Mouse (Mus musculus): ENCODE data around the gene Rasip1. TPM values are rescaled to one million over a fixed set of nuclear protein-coding genes. Genes with fewer than 3 reads are reported as not detected.
"Not testable (repeated sequence)": the region's sequence is repeated elsewhere in the genome, so short reads cannot be mapped to it uniquely, and the experiment has no call there.

The Rasip1 gene
- polyA plus RNA-seq, 1 experiment from 2014 or later: 18.7 TPM

DNA sequence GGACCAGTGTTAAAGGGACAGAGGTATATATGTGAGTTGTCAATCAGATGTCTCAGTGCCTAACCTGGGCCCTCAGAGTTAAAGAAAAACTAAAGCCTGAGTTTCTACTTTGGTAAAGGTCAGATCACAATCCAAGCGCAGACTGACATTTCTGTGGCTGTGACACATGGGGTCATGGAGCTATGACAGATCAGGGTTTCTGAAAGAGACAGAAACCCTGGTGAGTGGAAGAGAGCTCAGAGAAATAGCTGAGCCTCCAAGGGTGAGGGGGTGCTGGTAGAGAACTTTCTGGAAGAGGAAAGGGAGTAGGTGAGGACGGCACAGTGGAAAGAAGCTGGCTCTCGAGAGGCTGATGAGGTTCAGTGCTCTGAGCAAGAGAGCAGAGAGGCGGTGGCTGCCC lies 19.4 kb downstream of the Rasip1 start:
- no peaks in the 10 kb centered on the region for H3K36me3 ChIP-seq (ENCODE audit: control insufficient read depth, insufficient read depth, low read length)
- no peaks in the 10 kb centered on the region for H3K27me3 ChIP-seq (ENCODE audit: control insufficient read depth, insufficient read depth, low read length)
- H3K4me2 ChIP-seq (replicated peaks; ENCODE audit: low read depth, low read length): no peak overlapping the region
- H3K4me3 ChIP-seq (ENCODE audit: low read length): no peak overlapping the region
- H3K9me3 ChIP-seq (ENCODE audit: control insufficient read depth, low read length): no peaks in the 10 kb centered on the region
- WGBS: 63% methylated on average over 4 of the region's 4 CpGs
- no peak overlapping the region for H3K9ac ChIP-seq (ENCODE audit: low read depth, low read length)
- ATAC-seq (ENCODE audit: low FRiP score, low TSS enrichment): no peak
- peaks cover 24% of the 10 kb centered on the region for H3K4me1 ChIP-seq (ENCODE audit: control insufficient read depth, insufficient read depth, low read length)
- no peak overlapping the region for H3K27ac ChIP-seq (ENCODE audit: low read depth, low read length)

DNA sequence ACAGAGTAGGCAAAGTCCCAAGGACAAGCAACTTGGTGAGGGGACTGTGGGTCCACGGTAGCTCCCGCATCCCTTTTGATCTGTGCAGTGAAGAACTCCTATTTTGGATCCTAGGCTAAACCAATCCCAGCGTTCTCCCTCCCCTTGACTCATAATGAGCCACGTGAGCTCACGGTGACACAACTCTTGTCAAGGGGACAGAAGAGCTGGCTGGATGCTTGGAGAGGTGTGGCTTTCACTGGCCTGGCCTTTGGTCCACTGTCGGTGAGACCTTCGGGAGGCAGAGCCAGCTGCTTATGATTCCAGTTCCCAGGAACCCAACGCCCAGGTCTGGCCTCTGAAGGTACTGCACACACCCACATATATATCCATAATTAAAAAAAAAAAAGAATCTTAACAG lies 22.1 kb downstream of the Rasip1 start:
- Histone ChIP-seq H3K27ac (ENCODE audit: low read depth, low read length) (no peak overlapping the region), H3K4me2 (replicated peaks; ENCODE audit: low read depth, low read length) (no peak overlapping the region), H3K4me1 (ENCODE audit: control insufficient read depth, insufficient read depth, low read length) (peaks cover 7% of the 10 kb centered on the region; the same call in 1 of the 2 replicates), H3K4me3 (ENCODE audit: low read length) (no peak overlapping the region), H3K27me3 (ENCODE audit: control insufficient read depth, insufficient read depth, low read length) (no peaks in the 10 kb centered on the region), H3K9me3 (ENCODE audit: control insufficient read depth, low read length) (no peaks in the 10 kb centered on the region), H3K9ac (ENCODE audit: low read depth, low read length) (no peak overlapping the region), H3K36me3 (ENCODE audit: control insufficient read depth, insufficient read depth, low read length) (no peaks in the 10 kb centered on the region)
- no peak for ATAC-seq (ENCODE audit: low FRiP score, low TSS enrichment)
- WGBS: 76% methylated on average over 8 of the region's 8 CpGs

DNA sequence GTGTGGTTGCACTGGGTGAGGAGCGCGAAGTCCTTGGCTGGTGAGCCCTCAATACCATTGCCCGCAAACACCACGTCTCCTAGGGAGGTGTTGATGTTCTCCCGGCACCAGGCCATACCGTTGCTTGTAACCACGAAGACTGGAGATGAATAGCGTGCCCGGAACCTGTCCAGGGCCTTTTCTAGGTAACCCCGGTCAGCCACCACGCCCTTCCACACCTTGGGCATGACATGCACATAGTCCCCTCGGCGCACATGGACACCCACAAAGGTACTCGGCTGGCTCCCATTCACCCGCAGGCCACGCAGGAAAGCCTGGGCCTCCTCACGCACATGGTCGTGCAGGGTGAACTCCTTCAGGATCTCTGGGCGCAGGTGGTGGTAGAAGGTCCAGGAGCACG lies 23.2 kb downstream of the Rasip1 start:
- ATAC-seq (ENCODE audit: low FRiP score, low TSS enrichment); H3K27me3 ChIP-seq (ENCODE audit: control insufficient read depth, insufficient read depth, low read length); H3K4me3 ChIP-seq (ENCODE audit: low read length); H3K4me1 ChIP-seq (ENCODE audit: control insufficient read depth, insufficient read depth, low read length); H3K27ac ChIP-seq (ENCODE audit: low read depth, low read length); H3K9ac ChIP-seq (ENCODE audit: low read depth, low read length); H3K9me3 ChIP-seq (ENCODE audit: control insufficient read depth, low read length); H3K4me2 ChIP-seq (replicated peaks; ENCODE audit: low read depth, low read length); H3K36me3 ChIP-seq (ENCODE audit: control insufficient read depth, insufficient read depth, low read length): not testable (repeated sequence)
- WGBS: 96% methylated on average over 18 of the region's 20 CpGs

DNA sequence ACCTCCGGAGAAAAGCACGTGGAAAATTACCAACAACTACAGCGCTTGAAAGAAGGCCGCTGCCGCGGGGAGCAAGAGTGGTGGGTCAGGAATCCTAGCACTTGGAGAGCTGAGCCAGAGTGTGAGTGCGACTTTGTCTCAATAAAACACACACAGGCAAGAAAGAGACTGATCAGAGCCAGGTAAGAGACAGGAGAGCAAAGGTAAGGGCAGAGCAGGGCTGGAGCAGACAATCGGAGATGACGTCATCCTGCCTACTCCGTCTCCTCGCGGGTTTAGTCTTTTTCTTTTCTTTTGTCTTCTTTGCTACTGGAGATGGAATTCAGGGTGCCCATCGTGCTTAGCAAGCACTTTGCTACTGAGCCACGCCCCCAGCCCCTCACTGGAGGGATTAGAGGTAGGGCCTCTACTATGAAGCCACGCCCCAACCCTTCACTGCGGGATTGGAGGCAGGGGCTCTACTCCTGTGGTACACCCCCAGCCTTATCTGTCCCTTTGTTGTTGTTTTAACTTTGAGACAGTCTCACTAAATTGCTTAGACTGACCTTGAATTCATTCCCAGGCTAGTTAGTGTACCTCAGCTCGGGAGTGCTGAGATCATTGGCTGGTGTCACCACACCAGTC lies 27.2 kb downstream of the Rasip1 start:
- Histone ChIP-seq H3K9ac (ENCODE audit: low read depth, low read length) (no peak overlapping the region), H3K4me1 (ENCODE audit: control insufficient read depth, insufficient read depth, low read length) (no peaks in the 10 kb centered on the region), H3K4me3 (ENCODE audit: low read length) (no peak overlapping the region), H3K36me3 (ENCODE audit: control insufficient read depth, insufficient read depth, low read length) (no peaks in the 10 kb centered on the region), H3K9me3 (ENCODE audit: control insufficient read depth, low read length) (no peaks in the 10 kb centered on the region), H3K27me3 (ENCODE audit: control insufficient read depth, insufficient read depth, low read length) (no peaks in the 10 kb centered on the region), H3K4me2 (replicated peaks; ENCODE audit: low read depth, low read length) (peak overlapping the region; percentile 18; the same call in 1 of the 2 replicates), H3K27ac (ENCODE audit: low read depth, low read length) (no peak overlapping the region)
- no peak for ATAC-seq (ENCODE audit: low FRiP score, low TSS enrichment)
- 41% methylated on average over 17 of the region's 17 CpGs for WGBS

DNA sequence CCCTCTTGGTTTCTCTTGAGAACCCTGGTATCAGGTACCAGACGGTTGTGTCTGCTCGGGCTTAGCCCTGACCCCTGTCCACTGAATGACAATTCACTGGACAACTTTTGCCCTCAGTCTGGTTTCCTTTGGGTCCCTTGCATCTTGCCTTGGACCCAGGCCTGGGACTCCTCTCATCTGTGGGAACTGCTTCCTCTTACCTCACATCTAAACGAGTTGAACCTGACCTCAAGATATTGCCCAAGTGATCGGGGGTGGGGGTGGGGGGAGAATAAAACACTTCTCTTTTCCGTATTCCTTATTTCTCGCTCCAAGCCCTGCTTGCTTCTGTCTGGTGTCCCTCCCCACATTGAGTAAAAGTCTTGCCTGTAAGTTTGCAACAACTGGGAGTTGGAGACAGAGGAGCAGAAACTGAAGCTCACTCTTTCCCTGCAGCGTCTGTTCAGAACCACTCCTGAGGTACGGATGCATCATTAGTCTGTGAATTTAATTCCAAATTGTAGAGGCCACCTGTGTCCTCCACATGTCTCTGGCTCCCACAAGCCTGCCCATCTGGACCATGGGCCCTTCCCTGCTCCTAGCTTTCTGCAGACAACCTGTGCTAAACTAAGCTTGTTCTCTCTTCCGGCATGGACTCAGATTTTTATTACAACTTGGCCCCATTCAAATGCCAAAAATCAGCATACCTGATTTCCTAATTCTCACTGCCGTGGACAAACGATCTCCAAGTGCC lies 33.6 kb downstream of the Rasip1 start:
- H3K4me3 ChIP-seq (ENCODE audit: low read length): no peak overlapping the region
- 69% methylated on average over 11 of the region's 11 CpGs for WGBS
- no peaks in the 10 kb centered on the region for H3K27me3 ChIP-seq (ENCODE audit: control insufficient read depth, insufficient read depth, low read length)
- no peak for ATAC-seq (ENCODE audit: low FRiP score, low TSS enrichment)
- no peak overlapping the region for H3K4me2 ChIP-seq (replicated peaks; ENCODE audit: low read depth, low read length)
- H3K9me3 ChIP-seq (ENCODE audit: control insufficient read depth, low read length): no peaks in the 10 kb centered on the region
- H3K36me3 ChIP-seq (ENCODE audit: control insufficient read depth, insufficient read depth, low read length): no peaks in the 10 kb centered on the region
- no peak overlapping the region for H3K27ac ChIP-seq (ENCODE audit: low read depth, low read length)
- no peak overlapping the region for H3K9ac ChIP-seq (ENCODE audit: low read depth, low read length)
- peaks cover 17% of the 10 kb centered on the region; the same call in 1 of the 2 replicates for H3K4me1 ChIP-seq (ENCODE audit: control insufficient read depth, insufficient read depth, low read length)

DNA sequence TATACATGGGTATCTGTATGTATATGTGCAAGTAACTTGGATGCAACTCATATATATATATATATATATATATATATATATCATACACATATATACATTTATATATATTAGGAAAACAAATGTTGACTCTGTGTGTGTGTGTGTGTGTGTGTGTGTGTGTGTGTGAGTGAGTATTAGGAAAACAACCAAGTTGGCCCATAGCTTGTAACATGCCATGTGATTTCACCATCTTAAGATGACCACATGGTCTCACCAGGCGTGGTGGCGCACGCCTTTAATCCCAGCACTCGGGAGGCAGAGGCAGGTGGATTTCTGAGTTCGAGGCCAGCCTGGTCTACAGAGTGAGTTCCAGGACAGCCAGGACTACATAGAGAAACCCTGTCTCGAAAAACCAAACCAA lies 34.4 kb downstream of the Rasip1 start:
- not testable (repeated sequence) for H3K36me3 ChIP-seq (ENCODE audit: control insufficient read depth, insufficient read depth, low read length); H3K27ac ChIP-seq (ENCODE audit: low read depth, low read length); ATAC-seq (ENCODE audit: low FRiP score, low TSS enrichment); H3K9ac ChIP-seq (ENCODE audit: low read depth, low read length); H3K4me3 ChIP-seq (ENCODE audit: low read length); H3K27me3 ChIP-seq (ENCODE audit: control insufficient read depth, insufficient read depth, low read length); H3K4me2 ChIP-seq (replicated peaks; ENCODE audit: low read depth, low read length); H3K9me3 ChIP-seq (ENCODE audit: control insufficient read depth, low read length)
- peaks cover 17% of the 10 kb centered on the region; the same call in 1 of the 2 replicates for H3K4me1 ChIP-seq (ENCODE audit: control insufficient read depth, insufficient read depth, low read length)
- WGBS: 93% methylated on average over 6 of the region's 6 CpGs

DNA sequence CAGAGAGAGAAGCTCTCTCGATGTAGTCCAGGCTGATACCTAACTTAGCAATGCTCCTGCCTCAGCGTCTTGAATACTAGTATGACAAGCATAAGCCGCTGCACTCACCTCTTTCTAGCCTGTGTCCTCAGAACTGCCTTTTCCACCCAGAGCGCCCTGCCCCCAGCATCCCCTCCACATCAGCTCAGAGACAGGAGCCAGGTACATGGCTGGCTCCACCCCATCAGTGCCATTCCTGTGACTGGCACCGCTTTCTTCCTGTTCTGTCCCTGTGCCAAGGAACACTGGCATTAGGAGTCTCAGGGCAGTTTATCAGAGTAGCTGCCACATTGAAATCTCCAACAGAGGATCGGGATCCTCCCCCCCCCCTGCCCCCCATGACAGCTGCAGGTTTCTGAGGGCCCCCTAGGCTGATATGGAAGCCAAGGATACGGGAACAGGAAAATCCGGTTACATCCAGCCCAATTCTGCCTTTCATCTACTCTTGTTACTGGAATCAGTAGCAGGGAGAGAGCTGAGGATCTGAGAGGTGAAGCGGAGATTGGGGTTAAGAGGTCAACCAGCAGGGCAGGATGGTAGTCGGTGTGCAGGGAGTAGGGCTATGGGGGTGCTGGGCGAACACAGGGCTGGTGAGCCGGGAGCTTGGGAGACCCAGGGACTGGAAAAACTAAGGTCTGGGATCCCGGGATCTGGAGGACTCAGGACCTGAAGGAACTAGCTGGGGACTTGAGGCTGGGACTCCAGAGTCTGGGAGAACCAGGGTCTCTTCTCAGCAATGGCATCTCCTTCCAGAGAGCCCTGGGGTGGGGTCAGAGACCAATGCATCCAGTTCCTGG lies 38.2 kb downstream of the Rasip1 start:
- H3K27me3 ChIP-seq (ENCODE audit: control insufficient read depth, insufficient read depth, low read length): no peaks in the 10 kb centered on the region
- H3K36me3 ChIP-seq (ENCODE audit: control insufficient read depth, insufficient read depth, low read length): no peaks in the 10 kb centered on the region
- H3K27ac ChIP-seq (ENCODE audit: low read depth, low read length): no peak overlapping the region
- no peaks in the 10 kb centered on the region for H3K9me3 ChIP-seq (ENCODE audit: control insufficient read depth, low read length)
- peaks cover 24% of the 10 kb centered on the region; the same call in 1 of the 2 replicates for H3K4me1 ChIP-seq (ENCODE audit: control insufficient read depth, insufficient read depth, low read length)
- ATAC-seq (ENCODE audit: low FRiP score, low TSS enrichment): no peak; the same call in 1 of the 2 replicates
- WGBS: 47% methylated on average over 13 of the region's 13 CpGs
- H3K4me3 ChIP-seq (ENCODE audit: low read length): no peak overlapping the region
- H3K9ac ChIP-seq (ENCODE audit: low read depth, low read length): no peak overlapping the region
- no peak overlapping the region for H3K4me2 ChIP-seq (replicated peaks; ENCODE audit: low read depth, low read length)

DNA sequence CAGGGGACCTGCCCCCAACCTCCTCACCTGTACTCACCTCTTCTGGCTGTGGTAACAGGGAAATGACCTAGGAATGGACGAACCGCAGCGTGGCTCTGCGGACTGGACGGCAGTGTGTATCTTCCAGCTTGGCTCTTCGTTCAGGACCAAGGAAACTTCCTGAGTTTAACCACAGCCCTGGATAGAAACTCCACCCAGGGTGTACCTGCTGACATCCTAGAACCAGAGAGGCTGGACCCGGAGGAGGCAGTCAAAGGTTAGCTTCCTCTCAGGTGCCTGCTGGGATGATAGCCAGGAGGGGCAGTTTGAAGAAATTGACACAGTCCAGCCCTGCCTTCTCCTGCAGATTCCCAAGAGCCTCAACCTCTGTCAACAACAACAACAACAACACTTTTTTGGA lies 38.9 kb downstream of the Rasip1 start, which contains the start of gene Fut2:
Gene Fut2, minus strand, starts transcription at position 234 of the 400 bp plus-strand sequence.
- WGBS: 80% methylated on average over 7 of the region's 7 CpGs

More for the DNA sequence above, 38.9 kb downstream of the Rasip1 start, which contains the start of gene Fut2:
- H3K27ac ChIP-seq (ENCODE audit: low read depth, low read length): no peak within 1 kb of the TSS
- no peak within 1 kb of the TSS for H3K4me2 ChIP-seq (replicated peaks; ENCODE audit: low read depth, low read length)
- no peak within 1 kb of the TSS for H3K9ac ChIP-seq (ENCODE audit: low read depth, low read length)
- H3K27me3 ChIP-seq (ENCODE audit: control insufficient read depth, insufficient read depth, low read length): no peaks in the 10 kb centered on the region
- H3K9me3 ChIP-seq (ENCODE audit: control insufficient read depth, low read length): no peaks in the 10 kb centered on the region
- no peak for ATAC-seq (ENCODE audit: low FRiP score, low TSS enrichment)
- no peaks in the 10 kb centered on the region for H3K36me3 ChIP-seq (ENCODE audit: control insufficient read depth, insufficient read depth, low read length)
- H3K4me1 ChIP-seq (ENCODE audit: control insufficient read depth, insufficient read depth, low read length): peaks cover 20% of the 10 kb centered on the region; the same call in 1 of the 2 replicates
- H3K4me3 ChIP-seq (ENCODE audit: low read length): no peak within 1 kb of the TSS
